Mouse (Mus musculus): ENCODE results near the gene D17H6S53E.

DNA sequence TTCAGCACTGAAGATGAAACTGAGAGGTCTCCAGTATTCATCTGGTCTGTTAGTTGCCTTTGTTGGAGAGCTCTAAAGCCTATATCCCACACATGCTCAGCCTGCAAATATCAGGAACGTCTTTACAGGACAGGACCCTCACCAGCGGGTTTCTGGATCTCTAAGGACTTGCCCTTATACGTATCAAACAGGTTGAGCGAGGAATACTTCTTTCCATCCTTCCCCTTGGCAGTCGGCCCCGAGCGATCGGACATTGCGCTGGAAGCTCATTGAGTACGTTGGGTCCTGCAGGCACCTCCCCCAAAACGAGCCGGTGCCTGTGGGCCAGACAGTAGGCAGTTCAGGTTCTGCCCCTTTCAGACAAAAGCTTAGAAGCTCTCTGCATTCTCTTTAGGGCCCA, 36.6 kb downstream of the D17H6S53E start:
- TF ChIP-seq CTCF (IDR thresholded peaks at IDR 0.05; ENCODE audit: control insufficient read depth, insufficient read depth, low read length), result no peak
- TF ChIP-seq POLR2A (IDR thresholded peaks at IDR 0.05; ENCODE audit: borderline replicate concordance, control insufficient read depth, low read depth, low read length), result no peak

All from bone marrow, adult 2 months (tissue).